Mouse (Mus musculus): ENCODE data around the gene Hamp.

Gene Hamp

DNA sequence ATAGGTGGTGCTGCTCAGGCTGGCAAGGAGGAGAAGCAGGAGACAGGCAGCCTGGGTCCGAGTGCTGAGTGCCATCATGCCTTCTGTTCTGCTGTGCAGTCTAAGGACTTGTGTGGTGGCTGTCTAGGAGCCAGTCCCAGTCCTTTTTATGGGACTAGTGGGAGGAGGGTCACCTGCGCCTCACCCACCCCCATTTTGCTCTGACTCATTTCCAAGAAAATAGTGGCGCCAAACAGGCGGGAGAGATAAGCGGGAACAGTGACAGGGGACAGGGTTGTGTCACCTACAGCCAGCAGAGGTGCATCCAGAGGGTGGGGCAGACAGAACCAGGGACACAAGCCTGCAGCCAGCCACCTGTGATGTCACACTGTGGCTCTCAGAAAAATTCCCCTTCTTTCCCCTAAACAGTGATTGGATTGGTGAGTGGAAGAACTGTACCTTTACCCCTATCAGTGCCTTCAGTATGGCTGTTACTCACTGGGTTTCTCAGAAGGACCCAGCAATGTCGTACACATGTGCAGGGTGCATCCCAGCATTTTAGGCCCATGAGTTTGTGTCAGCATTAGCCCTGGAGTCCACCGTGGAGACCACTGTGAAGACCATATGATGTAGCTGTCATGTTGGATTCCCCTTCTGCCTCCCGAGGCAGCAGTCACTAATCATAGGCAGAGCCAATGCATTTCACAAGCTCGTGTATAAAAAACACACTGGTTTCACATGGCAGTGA is at the start of gene Hamp:
Gene Hamp, minus strand, starts transcription at position 124 of the 727 bp plus-strand sequence.
- DNase-seq = no peak

DNA sequence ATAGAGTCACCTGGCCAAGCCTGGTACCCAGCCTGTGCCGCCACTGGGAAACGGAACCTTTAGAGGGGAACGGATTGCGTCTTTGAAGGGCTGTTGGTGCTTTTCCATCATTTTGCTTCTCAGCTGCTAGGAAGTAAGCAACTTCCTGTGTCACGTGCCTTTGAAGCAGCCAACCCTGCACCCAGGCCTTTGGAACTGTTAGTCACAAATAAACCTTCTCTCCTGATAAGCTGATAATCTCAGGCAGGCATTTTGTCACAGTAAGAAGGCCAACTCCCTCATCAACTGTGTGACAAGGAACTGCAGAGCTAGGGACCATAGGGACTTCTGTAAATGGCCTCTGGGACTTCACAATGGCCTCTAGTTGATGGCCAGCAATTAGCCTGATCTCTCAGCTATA is 48.3 kb upstream of the Hamp start:
- DNase-seq = no peak

DNA sequence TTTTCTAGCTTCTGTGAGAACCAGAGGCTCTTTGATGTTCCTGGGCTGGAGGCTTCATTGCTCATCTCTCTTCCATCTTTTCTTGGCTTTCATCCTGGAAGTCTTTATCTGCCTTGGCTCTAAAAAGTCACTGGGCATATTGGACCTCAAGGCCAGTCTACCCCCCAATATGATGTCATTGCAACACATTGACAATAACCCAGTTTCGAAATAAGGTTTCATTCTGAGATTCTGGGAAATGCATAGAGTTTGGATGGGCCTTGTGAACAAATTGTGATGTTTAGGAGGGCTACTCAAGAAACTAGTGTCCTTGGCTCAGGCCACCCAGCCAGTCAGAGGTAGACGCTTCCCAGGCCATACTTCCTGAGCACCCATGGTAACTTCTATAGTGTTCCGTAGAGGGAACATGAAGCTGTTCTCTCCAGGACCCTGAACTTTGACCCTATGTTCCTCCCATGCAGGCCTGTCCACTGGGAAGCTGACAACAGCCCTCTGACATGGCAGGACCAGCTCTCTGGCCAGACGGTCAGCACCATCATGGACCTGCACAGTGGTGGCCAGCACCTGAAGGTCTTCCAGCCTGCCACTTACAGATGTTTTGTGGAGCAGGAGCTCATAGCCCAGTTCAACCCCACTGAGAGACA is 44.8 kb upstream of the Hamp start:
- DNase-seq = no peak

DNA sequence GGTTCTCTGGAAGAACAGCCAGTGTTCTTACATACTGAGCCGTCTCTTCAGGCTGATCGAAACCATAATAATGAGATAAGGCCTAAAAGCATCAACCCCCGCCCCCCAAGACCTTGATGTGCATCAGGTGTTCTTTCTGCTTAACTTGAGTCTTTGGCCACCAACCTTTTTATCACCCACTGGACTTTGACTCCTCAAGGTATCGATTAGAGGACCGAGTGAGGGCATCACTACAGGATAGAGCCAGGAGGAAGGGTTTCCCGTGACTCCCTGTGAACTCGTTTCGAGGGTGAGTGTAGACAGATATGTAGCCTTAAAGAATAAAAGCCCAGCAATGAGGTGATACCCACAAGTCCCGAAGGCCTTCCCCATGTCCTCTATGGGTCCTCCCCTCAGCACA is 41.5 kb upstream of the Hamp start:
- no peak for DNase-seq

DNA sequence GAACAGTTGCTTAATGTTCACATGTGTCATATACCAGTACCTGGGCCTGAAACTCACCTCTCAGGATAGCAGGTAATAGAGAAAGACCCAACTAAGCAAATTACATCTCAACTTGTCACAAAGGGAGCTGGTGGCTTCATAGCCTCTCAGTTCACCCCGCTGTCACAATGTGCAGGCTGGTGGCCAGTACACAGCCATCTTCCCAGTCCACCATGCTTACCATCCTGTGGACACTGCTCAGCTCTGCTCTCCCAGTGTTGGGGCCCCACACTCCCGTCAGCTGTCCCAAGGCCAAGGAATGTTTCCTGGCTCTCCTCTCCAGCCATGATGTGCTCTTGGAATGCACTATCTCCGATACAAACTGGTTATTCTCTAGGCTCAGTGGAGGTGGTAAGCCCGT is 37.9 kb upstream of the Hamp start:
- DNase-seq = no peak

DNA sequence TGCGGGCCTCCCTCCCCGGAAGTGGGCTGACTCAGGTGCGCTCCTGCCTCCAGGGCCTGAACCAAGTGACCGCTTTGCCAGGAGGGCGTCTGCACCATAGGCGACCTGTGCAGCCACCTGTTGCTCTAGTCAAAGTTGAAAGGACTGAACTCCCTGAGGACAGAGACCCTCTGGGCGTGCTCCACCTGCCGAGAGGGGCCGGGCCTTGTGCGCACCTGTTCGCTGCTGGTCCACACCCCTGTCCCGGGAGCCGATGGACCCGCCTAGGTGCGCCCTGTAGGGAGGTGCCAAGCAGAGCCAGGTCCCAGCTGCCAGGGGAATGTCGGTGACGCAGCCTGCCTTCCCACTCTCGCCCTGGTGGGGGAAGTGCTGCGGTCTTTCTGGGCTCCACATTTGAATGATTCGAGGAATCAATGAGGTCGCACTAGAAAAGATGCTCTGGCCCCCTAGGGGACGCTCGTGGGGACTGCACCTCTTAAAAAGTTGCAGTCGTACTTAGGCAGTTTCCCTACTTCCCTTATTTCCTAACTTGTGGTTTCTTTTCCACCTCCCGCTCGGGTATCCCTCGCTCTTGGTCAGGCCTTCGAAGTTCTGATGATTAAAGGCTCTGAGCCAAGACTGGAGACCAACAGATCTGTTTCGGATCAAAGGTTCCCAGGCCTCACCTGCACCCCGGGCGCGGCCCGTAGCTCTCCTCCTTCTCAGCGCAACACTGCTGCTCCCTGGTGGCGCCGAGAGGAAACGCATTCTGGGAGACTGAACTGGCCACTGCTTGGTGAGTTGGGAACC is 29.9 kb upstream of the Hamp start, which contains the start of gene Fam187b:
Gene Fam187b, plus strand, starts transcription at position 290 of the 789 bp plus-strand sequence.
- peak; percentile 85 to 88 for DNase-seq

DNA sequence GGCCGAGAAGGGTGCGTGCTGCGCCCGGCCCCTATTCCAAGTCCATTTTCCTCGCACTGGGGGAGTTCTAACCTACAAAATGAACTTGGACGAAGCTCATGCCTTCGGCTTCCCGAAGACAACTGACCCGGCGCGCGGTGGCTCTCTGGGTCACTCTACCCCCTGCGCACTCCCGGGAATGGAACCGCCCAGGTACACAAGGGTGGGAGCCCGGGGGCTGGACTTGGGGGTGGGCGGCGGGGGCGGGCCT is 29.3 kb upstream of the Hamp start, which contains the start of gene Lsr:
Gene Lsr, minus strand, starts transcription at position 214 of the 250 bp plus-strand sequence.
- DNase-seq = no peak

DNA sequence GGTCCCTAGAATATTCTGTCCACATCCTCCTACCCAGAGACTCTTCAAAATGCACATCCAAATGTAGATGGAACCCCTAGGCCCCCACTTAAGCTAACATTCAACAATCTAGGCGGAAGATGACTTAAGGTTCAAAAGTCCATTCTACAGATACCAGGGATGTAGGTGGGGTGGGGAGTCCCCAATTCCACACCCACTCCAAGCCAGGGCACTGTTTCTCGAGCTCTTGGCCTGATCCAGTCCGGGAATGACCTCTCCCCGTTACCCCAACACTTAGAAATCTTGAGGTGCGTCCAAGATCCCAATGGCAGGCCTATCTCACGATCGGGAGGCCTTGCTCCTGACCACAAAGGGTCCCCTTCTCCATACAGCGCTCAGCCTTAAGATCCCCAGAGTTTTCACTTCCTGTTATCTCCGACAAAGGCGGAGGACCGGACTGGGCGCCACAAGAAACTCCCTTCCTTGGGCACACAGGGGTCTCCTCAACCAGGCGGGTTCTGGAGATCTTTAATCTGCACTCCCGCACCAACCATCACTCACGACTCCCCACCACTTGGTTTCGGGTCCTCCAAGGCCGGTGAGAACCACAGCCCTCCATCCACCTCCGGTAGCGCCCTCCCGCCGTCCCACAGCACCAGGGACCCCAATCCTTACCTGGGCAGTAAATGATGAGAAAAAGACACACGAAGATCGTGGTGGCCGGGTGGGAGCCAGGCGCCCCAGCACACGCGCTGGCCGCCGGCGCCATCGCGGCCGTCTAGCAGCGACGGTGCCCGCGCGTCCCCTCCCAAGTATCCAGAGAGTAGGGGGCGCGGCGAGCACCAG is 28.8 kb upstream of the Hamp start:
- no peak for DNase-seq

DNA sequence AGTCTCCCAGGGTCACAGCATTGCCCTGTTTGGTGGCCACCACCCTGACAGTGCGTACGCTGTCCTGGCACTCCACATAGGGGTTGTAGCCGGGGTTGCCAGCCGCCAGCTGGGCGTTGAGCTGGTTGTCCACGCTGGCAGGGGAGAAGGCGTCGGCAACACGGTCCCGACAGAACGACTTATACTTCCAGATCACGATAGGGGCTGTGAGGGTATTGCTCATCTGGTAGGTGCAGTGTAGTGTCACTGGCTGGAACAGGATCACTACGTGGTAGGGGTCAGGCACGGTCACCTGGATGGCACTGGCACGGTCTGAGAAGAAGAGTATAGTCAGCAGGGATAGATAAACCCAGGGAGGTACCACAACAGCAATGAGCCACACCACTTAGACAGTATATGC is 28.1 kb upstream of the Hamp start:
- DNase-seq = no peak

DNA sequence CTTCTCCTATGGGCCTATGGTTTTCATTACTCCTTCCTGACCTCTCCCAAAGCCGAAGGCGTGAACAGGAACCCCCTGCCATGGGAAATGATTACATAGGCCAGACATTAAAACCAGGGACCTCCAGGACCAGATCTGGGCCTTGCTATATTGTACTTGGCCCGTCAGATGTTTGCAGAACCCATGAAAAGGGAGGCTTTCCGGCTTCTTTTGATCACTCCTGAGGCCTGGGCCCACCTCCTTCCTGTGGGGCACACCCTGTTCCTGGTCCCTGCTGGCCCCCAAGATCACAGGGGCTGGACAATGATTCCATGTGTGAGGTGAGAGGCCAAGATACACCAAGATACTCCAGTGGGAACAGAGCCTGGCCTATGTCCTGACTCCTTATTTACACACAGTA is 25.3 kb upstream of the Hamp start:
- no peak for DNase-seq

DNA sequence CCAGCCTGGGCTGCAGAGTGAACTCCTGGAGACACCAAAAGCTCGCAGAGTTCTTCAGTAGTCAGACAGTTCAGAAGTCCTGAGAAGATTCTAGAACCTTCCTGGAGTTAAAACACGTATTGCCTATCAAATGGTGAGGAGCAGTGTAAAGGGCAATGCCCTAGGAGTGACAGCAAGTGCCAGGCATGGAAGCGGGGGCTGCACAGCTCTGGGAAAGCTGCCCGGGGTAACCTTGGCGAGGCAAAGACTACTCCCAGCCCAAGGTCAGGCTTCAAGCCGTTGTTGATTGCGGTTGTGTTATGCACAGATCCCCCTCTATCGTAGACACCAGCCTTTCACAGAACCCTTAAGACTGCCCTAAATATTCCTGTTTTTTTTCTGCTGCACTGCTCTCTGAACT is 24.8 kb upstream of the Hamp start:
- no peak for DNase-seq

DNA sequence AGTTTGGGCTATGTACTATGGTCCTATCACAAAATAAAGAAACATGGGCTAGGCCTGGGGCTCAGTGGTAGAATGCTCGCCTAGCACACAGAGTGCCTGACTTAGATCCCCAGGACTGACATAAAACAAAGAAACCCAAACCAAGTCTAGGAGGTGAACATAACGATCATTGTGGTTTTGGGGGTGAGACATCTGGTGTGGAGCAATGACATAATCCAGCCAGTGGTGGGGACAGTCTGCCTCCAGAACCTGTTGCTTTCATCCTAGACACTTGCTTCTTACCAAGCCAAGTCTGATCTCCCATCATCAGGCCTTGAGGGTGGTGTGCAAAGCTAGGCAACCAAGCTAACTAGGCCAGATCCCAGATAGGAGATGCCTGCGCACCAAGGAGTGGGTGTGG is 22.8 kb upstream of the Hamp start:
- no peak for DNase-seq

DNA sequence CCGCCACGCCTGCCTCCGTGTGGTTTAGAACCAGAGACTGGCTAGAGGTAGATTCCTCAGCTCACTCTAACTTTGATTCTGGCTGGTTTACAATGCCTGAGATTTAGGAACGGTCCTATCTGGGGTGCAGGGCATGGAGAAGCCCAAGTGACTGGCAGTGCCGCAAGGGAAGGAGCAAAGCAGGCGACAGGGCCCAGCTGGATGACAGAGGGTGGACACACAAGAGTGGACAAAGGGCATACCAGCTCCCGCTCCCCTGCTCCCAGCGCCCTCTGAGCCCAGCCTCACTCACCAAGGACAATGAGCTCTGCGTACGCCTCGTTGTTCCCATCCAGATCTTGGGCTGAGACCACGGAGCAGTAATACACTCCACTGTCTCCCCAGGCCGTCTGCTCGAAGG is 21.8 kb upstream of the Hamp start:
- no peak for DNase-seq

DNA sequence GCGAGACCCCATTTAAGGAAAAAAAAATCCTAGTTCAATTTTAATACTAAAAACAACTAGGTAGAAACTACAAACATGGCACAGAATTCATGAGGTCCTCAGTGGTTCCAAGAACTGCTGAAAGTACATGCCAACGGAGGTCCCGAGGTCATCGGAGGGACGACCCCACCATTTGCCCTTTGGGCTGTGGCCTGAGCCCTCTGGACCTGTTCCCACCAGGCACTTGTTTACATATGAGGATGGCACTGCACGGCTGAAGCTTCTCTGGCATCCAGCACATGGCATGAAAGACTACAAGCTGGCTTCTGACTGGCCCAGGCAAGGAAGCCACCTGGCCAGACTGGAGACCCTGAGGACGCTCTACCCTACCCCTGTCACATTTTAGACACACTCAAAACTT is 20.5 kb upstream of the Hamp start:
- DNase-seq = no peak

DNA sequence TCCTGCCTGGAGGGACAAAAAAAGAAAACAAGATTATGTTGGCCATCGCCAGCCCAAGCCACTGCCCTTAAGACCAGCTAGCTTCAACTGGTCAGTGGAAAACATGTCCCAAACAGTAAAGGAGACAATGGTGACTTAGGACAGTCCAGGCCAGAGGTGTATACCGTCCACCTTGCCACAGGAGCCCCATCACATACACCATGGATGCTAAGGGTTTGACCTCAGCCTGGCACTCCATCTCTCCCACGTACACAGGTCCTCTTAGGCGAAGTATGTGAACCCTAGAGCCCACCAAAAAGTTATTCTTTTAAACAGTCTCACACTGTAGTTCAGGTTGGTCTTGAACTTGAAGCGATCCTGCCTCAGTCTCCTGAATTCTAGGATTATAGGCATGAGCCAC is 19.0 kb upstream of the Hamp start:
- DNase-seq = no peak

DNA sequence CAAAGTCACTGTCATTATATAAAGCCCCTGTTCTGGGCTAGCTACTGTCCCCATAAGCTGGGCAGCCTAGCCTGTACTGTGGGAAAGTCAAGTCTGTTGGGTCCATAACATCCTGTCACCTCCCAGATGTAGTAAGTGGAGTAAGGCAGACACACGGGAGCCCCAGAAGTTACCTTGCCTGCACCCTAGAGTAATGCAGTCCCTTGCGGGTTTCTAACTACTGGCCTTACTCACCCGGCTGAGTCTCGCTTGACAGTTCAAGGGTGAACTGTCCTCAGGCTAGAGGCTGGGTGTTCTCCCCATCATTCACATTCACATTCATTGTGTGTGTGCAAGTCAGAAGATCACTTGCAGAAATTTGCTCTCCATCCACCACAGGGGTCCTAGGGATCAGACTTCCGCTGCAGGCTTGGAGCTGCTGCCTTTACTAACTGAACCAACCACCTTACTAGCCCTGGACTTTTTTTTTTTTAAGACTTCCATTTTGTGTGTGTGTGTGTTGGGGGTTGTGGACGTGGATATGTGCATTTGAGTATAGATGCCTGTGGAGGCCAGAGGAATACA is 16.0 kb upstream of the Hamp start:
- no peak for DNase-seq

DNA sequence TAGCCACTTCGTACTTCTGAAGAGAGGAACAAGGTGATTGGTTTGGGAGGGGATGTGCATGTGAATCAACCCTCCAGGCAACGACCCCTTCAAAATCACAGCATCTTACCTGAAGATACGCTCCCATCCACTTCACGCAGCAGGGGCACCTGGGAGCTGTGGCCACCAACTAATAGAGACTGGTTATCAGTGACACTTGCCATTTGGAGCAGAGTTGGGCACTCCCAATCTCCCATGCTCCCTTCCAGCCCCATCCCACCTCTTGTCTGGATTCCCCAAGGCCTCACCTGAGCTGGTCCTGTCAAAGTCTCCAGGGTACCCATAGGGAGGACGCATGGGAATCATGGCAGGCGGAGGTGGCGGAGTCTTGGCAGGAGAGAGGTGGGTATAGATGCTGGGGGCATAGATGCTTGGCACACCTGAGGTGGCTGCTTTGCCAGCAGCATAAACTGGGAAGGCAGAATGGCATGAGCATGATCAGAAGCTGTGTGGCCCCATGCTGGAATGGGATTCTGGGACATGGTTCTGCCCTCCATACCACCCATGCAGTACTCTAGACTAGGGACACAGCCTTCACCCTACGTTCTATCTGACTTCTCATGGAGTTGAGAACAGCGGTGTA is 15.1 kb upstream of the Hamp start:
- no peak for DNase-seq

DNA sequence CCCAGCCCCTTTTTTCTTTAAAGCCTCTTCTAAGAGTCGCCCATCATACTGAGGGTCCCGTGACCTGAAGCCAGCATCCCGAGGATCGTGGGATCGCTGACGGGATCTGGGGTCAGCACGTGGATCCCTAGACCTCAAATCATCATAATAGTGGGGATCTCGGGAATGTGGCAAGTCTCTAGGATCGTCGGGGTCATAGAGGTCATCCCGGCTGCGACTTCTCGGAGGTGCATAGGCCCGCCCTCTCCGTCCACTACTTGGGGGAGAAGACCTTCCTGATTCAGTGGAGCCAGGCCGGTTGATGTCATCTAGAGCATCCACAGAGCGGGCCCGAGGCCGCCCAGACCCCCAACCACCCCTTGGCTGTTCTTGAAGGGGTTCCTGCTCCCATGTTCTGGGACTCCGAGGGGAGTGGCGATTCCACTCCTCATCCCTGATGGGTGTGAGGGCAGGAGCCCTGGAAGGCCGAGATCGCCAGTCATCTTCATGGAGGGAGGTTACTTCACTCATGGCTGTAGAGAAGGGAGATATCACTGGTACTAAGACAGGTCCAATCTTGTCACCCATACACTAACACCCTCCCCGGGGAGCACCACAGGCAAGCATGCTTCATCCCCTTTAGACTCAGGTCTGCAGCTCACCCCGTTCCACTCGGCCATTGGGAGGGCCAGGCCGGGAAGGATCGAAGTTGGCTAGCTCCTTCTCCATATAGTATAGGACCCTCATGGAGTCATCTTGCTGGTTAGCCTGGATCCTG is 14.5 kb upstream of the Hamp start:
- peak; percentile 33 to 36 for DNase-seq

DNA sequence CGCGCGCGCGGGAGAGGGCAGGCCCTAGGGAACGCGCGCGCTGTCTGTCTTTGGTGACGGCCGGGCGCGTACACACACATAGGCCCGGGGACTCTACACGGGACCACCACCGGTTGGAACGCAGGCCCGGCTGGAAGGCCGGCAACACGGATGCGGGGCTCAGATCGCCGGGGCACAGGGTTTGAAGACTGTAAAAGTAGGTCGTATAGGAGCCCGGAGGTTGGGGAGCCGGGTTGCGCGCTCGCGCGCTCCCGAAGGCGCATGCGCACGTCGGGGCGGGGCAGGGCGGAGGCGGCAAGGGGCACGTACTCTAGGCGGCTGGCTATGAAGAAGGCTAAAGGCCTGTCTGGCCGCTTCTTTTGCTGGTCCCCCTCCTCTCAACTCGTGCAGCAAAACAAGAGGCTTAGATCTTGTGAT is 13.5 kb upstream of the Hamp start:
- peak; percentile 90 to 96 for DNase-seq

DNA sequence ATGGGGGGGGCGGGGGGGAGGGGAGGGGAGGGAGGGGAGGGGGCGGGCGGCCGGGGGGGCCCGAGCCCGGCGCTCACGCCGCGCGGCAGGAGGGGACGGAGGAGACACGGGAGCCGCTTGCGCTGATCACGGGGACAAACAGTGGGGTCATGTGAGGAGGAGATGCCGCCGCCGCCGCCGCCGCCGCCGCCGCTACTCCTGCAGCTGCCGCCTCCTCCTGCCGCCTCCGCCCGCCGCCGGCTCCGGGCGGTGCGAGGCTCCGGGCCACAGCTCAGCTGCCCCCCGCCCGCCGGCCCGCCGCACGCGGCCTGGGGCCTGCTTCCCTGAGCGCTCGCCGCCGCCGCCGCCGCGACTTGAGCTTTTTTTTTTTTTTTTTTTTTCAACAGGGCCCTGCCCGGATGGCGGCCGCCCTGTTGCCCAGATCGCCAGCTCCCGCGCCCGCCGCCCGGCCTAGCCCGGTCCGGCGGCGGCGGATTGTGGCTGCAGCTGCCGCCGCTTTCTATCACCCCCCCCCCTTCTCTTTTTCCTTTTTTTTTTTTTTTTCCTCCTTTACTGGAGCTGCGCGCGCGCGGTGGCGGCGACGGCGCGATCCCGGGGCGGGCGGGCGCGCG is 13.0 kb upstream of the Hamp start, which contains the start of gene Usf2:
Gene Usf2, minus strand, starts transcription at position 48 of the 611 bp plus-strand sequence.
- DNase-seq = peak; percentile 83

DNA sequence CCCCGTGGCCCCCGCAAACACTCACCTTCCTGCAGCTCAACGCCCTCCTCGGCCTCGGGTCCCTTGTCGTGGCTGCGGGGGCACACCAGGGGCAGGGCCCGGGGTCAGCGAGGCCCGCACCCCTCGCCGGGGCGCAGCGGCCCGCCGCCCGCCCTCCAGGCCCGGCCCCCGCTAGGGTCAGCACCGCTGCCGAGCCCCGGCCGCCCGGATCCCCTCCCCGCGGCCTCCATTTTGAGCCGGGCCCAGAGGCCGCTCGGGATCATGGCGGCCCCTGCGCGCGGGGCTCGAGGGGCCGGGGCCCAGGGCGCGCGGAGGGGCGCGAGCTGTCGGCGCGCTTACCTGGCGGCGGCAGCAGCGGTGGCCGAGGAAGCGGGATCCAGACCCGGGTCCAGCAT is 12.5 kb upstream of the Hamp start:
- DNase-seq = peak in 1 of 2 experiments; percentile 74
